Mouse (Mus musculus): ENCODE measurements around the gene Fam234b.

DNA sequence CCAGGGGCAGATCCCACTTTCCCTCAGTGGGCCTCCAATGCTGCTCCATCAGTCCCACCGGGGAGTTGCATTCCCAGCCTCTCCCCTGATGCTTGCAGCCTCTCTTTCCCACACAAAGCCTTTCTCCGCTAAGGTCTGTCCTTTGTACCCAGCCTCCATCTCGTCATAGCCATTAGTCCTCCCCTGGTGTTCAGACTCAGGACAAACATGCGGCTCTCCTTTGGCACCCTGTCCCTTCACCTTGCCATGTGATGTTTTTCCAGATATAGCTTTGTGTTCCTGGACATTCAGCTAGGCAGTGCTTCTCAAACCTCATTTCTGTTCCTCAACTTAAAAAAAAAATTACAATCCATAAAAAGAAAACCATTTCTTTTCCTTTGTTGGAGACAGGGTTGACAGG, 39.3 kb upstream of the Fam234b start:
- TF ChIP-seq TCF12 (IDR thresholded peaks at IDR 0.05; ENCODE audit: insufficient read depth, poor library complexity, severe bottlenecking) (no peak), POLR2A (IDR thresholded peaks at IDR 0.05; ENCODE audit: insufficient read length, low read depth) (no peak), POLR2AphosphoS2 (IDR thresholded peaks at IDR 0.05; ENCODE audit: insufficient read length, low read depth) (no peak), MYOD1 (IDR thresholded peaks at IDR 0.05; ENCODE audit: control insufficient read depth in 1 of 3, insufficient read length in 2 of 3, low read depth in 2 of 3) (no peak), MYOG (IDR thresholded peaks at IDR 0.05; ENCODE audit: control insufficient read depth in 1 of 3, insufficient read depth in 1 of 3, insufficient read length in 2 of 3, low read depth in 2 of 3) (no peak), USF1 (IDR thresholded peaks at IDR 0.05; ENCODE audit: low read depth) (no peak), E2F4 (IDR thresholded peaks at IDR 0.05; ENCODE audit: insufficient read depth) (no peak), SRF (IDR thresholded peaks at IDR 0.05; ENCODE audit: control insufficient read depth, insufficient read length, low read depth) (no peak)

All from myocyte (in vitro differentiated cells).